Mouse (Mus musculus) retina, embryonic 14.5 days (tissue): ENCODE data around the gene Fn1.

ENCODE experiments used
- DNase-seq: peaks from one replicate; pipeline ENCODE4 v3.0.0-alpha.2; 2015; ENCODE audit warnings: low spot score

Fn1 gene

GRCm38 (mm10) chr1:71605751-71606150 lies 47.2 kb downstream of the Fn1 start:
- no peak for DNase-seq

- no peak for DNase-seq
These were observed 57.6 kb downstream of the Fn1 start for GRCm38 (mm10) chr1:71595365-71595764.

GRCm38 (mm10) chr1:71594268-71594667 lies 58.7 kb downstream of the Fn1 start:
- no peak for DNase-seq

- no peak for DNase-seq
These were observed 59.8 kb downstream of the Fn1 start for GRCm38 (mm10) chr1:71593184-71593583.

- DNase-seq: no peak
These were observed 63.0 kb downstream of the Fn1 start for GRCm38 (mm10) chr1:71590038-71590437.

- no peak for DNase-seq
These were observed 66.3 kb downstream of the Fn1 start for GRCm38 (mm10) chr1:71586658-71587057.

GRCm38 (mm10) chr1:71583900-71584299 lies 69.1 kb downstream of the Fn1 start:
- no peak for DNase-seq

- no peak for DNase-seq
These were observed 69.7 kb downstream of the Fn1 start for GRCm38 (mm10) chr1:71583302-71583701.

- no peak for DNase-seq
These were observed 72.6 kb downstream of the Fn1 start for GRCm38 (mm10) chr1:71580408-71580807.

GRCm38 (mm10) chr1:71579526-71579925 lies 73.5 kb downstream of the Fn1 start:
- DNase-seq: no peak

GRCm38 (mm10) chr1:71576837-71577236 lies 76.2 kb downstream of the Fn1 start:
- no peak for DNase-seq

GRCm38 (mm10) chr1:71575987-71576386 lies 77.0 kb downstream of the Fn1 start:
- no peak for DNase-seq

- DNase-seq: no peak
These were observed 82.9 kb downstream of the Fn1 start for GRCm38 (mm10) chr1:71570116-71570515.

- DNase-seq: no peak
These were observed 85.0 kb downstream of the Fn1 start for GRCm38 (mm10) chr1:71567884-71568605.

- no peak for DNase-seq
These were observed 88.7 kb downstream of the Fn1 start for GRCm38 (mm10) chr1:71564291-71564690.

GRCm38 (mm10) chr1:71560626-71561025 lies 92.4 kb downstream of the Fn1 start:
- DNase-seq: no peak

- peak; percentile 95 for DNase-seq
These were observed 96.0 kb downstream of the Fn1 start, which contains the start of gene Atic for GRCm38 (mm10) chr1:71556688-71557612. Gene Atic (plus strand): TSS chr1:71557150.

- no peak for DNase-seq
These were observed 102.3 kb downstream of the Fn1 start for GRCm38 (mm10) chr1:71550626-71551195.

- DNase-seq: no peak
These were observed 112.6 kb downstream of the Fn1 start for GRCm38 (mm10) chr1:71540437-71540836.

- DNase-seq: no peak
These were observed 113.4 kb downstream of the Fn1 start for GRCm38 (mm10) chr1:71539641-71540040.
